Mouse (Mus musculus) hematopoietic stem cell, adult 5-6 weeks (primary cell): Measurements from ENCODE around the gene Eif3l. TPM values are rescaled to one million over a fixed set of nuclear protein-coding genes. Genes with fewer than 3 reads are reported as not detected.

Experiments used
- ATAC-seq, 2 experiments: fragments of 125-278 bp in 1 of 2; replicated peaks in 1 of 2; 2 replicates each; pipeline ENCODE4 v1.8.0; 2016 to 2017; ENCODE audit warnings: inconsistent platforms in 2 of 2, mild to moderate bottlenecking in 2 of 2, moderate number of reproducible peaks in 2 of 2, low read depth in 1 of 2, moderate TSS enrichment in 1 of 2; ENCODE audit not compliant: low FRiP score in 2 of 2, poor library complexity in 2 of 2, severe bottlenecking in 2 of 2, insufficient read depth in 1 of 2, low TSS enrichment in 1 of 2
- total RNA-seq: library from RNA; stranded (forward); fragments of 172-1452, 232-1000 nt; gene quantifications from 2 replicates; pipeline ENCODE4 v1.2.3, GENCODE M21; 2017

Eif3l gene
- total RNA-seq, 1 experiment from 2014 or later, result 224 TPM

DNA sequence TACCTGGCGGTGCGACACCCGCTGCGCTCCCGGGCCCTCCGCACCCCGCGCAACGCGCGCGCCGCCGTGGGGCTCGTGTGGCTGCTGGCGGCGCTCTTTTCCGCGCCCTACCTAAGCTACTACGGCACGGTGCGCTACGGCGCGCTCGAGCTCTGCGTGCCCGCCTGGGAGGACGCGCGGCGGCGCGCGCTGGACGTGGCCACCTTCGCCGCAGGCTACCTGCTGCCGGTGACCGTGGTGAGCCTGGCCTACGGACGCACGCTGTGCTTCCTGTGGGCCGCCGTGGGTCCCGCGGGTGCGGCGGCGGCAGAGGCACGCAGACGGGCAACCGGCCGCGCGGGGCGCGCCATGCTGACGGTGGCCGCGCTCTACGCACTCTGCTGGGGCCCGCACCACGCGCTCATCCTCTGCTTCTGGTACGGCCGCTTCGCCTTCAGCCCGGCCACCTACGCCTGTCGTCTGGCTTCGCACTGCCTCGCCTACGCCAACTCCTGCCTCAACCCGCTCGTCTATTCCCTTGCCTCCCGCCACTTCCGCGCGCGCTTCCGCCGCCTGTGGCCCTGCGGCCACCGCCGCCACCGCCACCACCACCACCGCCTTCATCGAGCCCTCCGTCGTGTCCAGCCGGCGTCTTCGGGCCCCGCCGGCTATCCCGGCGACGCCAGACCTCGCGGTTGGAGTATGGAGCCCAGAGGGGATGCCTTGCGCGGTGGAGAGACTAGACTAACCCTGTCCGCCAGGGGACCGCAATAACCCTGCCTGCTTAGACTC lies 32.1 kb upstream of the Eif3l start:
- no peak for ATAC-seq

DNA sequence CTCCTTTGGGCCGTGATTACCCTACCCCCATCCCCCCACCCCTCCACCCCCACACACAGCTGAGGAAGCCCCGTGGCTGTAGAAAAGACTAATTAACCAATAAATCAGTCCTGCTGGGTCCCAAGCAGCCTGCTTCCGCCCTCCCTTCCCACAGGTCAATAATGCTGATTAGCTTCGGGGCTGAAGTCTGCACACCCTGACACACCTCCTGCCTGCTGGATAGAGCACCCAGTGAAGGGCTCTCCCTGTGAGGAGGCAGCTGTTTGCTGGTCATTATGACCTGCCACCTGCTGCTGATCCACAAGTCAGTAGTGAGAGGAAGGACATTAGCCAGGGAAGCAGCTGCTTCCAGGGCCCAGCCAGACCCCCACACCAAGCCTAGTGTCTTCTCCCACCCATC lies 30.1 kb upstream of the Eif3l start:
- ATAC-seq, result no peak

DNA sequence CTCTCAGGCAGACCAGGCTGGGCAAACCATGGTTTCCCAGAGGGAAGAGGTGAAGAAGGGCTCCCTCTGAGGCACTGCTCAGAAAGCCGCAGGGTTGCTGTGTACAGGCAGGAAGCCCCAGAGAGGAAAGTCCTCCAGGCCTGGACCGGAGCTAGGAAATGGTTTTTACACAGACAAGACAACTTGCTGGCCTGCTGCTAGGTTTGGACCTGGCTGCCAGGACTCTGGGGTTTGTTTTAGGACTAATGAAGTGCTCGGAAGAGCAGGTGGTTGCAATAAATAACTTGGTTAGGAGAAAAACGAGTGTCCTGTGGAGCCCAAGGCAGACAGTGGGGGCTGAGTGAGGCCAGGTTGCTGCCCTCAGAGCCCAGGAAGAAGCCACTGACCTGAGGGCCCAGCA lies 26.8 kb upstream of the Eif3l start:
- ATAC-seq, result no peak

DNA sequence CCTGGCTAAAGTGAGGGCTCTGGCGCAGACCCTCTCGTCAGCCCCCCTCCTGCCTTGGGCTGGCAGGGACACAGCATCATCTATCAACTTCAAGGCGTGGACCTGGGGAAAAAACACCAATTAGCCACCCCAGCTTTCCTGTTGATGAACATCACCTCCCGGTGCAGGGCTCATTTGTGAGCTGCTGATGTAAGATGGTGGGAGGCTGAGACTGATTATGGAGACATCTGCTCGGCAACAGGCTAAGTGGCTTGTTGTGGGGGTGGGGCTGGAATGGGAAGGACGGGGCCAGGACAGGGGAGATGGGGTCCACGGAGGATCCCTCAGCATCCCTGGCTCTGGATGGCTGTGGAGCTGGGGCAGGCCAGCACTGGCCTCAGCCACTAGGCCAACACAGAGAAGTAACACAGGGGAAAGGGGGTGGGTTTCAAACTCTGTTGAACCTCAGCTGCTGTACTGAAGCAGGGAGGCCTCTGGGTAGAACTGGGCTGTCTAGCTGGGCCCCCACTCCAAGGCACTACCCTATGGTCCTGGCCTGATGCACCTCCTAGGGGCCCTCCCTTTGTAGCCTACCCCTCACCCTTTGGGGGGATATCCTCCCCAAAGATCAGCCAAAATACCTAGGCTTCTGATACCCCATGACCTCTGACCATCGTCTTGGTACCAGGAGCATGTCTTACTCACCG lies 24.7 kb upstream of the Eif3l start:
- ATAC-seq, result no peak

DNA sequence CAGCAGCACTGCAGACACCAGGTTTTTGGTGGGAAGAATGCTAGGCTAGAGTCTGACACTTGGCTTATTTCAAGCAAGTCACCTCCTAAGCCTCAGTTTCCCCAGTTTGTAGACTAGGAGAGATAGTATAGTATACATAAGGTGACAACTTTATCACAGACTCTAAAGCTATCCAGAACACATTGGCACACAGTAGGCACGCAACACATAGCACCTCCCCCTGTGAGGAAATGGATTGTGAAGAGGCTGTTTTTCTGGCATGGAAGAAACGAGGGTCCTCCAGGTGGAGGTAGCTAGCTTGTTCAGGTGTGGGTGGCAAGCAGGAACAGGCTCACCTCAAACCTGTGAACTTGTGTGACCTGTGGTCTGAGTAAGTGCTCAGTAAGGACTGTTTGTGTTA lies 24.0 kb upstream of the Eif3l start:
- ATAC-seq, result no peak

DNA sequence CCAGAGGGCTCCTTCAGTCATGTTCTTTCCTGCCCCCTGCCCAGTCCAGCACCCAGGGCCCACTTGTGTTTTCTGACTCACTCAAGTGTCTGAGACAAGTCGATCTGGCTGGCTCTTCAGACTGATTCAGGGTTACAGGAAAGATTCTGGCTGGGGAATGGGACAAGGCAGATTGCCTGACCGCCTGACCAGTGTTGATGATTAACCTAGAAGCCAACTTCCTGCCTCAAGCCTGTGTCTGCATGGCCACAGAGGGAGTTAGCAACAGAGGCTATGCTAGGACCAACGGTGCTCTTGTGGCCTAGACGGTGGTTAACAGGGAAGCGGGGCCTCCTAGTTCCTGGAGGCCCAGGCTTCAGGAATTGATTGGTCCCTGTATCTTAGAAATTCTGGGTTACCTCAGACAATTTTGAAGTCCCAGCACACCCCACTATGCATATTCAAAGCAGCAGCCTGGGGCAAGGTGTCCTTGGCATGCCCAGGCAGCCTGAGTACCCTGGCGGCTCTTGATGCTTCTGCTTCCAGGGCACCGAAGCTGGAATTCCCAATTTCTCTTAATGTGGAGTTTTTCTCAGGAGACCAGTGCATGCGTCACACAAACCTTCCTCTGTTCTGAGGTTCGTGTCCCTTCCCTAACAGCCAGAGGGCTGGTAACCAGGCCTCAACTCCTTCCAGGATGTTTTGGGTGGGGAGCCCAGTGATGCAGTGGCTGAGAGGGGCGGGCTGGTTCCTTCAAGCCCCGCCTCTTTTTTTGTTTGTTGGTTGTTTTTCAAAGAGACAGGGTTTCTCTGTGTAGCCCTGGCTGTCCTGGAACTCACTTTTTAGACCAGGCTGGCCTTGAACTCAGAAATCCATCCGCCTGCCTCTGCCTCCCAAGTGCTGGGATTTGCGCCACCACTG lies 23.3 kb upstream of the Eif3l start:
- ATAC-seq, result peak in 1 of 2 experiments; percentile 27; a peak in 1 of 4 replicates

DNA sequence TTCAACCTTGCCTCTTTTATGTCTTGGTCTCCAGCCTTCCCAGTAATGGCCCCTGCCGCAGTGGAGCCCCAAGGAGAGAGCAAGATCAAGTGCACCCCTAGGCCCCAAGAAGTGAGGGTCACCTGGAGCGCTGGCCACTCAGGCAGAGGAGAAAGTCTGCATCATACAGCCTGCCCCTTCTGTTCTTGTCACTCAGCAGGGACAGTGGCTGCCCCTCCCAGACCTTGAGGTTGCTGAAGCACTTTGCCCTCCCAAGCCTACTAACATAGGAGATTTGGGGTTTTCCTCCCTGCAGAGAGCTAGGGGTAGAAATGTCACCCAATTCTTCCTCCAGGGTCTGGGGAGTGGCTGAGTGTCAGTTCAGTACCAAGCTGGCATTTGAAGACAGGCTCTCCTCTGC lies 22.6 kb upstream of the Eif3l start:
- ATAC-seq, result no peak

DNA sequence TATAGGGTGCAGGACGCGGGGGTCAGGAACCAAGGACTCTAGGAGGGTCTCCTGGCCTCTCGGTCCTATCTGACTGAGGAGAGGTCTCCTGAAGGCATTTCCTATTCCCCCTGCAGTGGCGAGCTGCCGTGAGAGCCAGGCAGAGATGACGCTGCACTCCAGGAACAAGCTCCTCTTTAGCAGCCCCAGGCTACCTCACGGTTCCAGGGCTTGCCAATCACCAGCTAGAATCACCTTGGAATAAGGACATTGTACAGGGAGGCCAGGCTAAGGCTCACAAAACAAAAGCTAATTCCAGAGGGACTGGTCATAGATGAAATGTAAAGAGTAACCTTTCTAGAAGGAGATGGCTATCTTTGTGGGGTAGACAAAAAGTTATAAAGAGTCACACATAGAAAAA lies 18.4 kb upstream of the Eif3l start:
- no peak for ATAC-seq

DNA sequence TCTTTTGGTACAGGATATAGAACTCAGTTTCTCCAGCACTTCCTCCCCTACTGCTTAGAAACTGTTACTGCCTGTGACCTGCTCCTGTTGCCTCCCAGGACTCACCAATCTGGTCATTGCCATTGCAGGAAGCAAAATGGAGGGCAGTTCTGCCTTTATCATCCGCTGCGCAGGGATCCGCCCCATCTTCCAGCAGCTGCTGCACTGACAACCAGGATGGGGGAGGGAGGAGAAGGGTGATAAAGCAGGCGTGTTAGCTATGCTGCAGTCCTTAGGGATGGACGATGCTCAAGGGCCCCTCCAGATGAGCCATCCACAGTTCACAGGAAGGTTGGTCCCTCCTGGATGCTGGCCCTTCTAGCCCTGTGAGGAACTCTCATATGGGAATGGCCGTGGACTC lies 17.1 kb upstream of the Eif3l start:
- no peak for ATAC-seq

DNA sequence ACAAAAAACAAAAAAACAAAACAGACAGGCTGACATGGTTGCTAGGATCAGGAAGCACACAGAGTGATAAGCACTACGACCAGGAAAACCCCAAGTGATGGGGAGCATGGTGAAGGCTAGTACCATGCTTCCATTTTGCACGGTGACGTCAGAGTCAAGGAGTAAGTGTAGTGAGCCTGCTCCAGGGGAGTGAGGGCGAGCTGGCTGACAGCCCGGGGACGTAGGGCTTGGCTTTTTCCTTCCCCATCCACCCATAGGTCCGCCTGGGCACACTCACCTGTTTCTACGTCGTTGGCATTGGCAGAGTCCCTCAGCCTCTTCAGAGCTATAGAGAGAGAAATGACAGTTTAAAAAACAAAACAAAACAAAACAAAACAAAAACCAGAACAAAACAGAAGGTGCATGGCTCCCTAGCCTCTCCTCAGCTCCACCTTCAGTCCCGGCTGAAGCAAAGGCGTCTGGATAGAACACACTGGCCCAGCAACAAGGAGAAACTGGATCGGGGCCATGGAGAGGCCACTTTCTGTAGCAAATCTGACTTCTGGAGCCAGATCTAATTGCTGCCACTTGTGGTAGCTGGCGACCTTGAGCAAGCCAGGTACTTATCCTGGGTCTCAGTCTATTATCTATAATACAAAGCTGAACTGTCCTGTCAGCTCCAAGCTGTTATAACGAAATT lies 14.0 kb upstream of the Eif3l start:
- ATAC-seq, result no peak

DNA sequence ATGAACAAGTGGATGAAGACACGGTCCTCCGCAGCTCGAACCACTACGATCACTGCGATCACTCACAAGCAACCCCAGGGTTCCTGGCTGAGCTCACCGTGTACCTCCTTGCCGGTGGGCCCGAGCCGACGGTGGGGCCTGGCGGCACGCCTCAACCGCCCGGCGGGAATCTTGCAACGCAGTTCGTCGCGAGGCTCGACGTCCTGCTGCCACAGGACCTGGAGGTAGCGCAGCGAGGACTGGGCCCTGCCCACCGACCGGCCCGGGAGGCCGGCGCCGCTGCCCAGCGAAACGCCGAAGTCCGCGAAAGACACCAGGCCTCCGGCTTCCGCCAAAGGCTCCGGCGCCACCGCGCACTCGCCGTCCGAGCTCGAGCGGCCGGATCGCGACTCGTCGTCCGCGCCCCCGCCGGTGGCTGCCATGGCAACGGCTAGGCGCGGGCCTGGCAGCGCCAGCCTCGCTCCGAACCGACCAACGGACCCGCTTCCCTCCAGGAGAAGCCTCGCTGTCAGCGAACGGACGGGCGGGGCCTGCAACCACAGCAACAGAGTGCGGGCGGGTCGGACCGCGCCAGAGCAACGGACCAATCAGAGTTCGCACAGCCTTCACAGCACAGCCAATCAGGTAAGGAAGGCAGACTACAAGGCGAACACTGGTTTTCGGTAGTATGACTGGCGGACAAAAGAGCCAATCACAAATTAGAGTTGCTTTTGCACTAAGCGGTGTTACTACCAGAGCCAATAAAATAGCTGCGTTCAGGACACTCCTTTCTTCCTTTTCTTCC lies 12.4 kb upstream of the Eif3l start, which contains the start of gene Ankrd54:
Gene Ankrd54 (minus strand): TSS at position 518 of the 784 bp plus-strand sequence.
- ATAC-seq, result peak; percentile 97 to 99

DNA sequence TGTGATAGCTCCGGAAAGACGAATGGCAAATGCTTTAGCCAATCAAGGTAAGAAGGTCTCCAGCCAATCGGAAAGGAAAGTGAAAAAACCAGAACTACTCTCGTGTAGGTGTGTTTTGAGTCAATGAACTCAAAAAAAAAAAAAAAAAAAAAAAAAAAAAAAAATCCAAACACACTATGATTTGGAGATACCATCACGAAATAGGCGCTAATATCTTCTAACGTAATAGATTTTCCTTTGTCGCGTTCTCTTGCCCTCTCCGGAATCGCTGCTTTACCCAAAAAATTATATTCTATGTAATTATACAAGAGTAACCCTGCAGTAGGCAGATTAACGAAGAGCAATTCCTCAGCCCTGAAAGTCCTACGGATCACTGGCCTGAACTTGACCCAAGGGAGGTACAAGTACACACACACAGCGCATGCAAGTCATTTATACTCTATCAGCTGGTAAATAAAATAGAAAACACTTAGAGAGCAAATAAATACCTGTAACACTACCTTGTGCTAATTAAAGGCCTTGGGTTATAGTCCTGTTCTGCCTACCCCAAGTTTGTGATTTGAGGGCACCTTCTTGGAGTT lies 11.7 kb upstream of the Eif3l start:
- ATAC-seq, result no peak

DNA sequence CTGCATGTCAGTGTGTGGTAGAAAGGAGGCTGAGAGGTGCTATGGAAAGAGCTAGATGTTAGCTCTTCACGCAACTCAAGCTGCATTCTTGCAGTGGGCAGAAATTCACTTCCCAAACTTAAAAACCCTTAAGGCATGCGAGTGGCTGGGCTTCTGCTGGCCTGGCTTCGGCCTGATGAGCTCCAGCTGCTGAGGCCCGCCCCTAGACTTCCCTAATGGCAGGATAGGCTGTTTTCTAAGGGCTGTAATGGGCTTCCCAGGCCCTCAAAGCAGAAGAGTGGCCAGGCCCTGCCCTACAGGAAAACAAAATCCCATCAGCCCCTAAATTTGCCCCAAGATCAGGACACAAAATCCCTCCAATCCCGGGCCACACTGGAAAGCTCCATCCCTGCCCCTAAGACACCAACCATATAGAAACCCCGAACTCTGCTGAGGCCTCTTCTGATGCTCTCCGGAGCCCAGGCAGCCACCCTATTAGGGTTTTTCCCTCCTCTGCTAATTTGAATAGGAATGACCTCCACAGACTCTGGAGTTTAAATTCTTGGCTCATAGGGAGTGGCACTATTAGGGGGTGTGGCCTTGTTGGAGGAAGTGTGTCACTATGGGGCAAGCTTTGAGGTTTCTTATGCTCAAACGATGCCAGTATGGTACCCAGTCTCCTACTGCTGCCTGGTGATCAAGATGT lies 9.8 kb upstream of the Eif3l start:
- no peak for ATAC-seq

DNA sequence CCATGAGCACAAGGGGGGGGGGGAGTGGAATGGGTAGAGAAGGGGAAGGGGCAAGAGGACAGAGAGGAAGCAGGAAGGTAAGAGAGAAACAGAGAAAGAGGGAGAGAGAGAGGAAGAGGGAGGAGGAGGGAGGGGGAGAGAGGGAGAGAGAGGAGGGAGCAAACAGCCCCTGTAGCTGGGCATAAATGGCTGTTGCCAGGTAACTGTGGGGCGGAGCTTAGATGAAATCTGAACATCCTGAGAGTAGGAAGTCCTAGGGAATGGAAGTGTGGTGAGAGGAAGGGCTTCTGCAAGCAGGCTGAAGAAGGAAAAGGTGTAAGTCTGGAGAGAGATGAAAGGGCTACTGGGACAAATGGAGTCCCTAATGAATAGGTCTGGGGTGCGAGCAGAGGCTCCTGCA lies 8.7 kb upstream of the Eif3l start:
- no peak for ATAC-seq

DNA sequence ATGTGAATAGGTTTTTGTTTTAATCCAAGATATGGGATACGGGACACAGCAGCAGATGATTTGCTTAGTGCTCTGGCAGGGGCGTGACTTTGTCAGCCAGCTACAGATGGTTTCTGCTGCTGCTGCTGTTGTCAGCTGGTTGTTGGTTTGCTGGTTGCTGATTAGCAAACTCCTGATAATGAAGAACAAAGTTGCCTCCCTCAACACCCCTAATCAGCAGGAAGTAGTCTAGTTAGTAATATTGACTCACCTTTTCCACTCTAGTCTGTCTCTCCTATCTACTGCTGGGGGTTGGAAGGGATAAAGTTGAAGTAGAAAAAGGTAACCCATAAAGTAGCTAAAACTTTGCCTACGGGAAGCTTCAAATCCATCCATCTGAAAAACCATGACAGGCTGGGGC lies 7.3 kb upstream of the Eif3l start:
- no peak for ATAC-seq

DNA sequence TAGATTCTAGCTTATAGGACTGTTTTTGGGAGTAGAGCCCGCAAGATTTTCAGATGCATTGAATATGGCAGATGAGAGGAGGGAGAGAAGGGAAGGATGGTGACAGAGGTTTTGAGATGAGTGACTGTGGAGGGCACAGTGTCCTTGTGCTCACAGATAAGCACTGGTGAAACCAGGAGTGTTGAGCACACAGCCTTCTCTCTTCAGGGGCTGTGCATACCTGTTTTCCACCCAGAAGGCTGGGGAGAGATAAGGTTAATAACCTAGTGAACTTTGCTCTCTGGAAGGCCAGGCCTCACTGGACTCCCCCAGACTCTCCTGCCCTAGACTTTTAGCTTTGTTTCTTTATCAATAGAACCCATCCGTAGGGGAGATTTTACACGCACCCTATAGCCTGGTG lies 6.6 kb upstream of the Eif3l start:
- no peak for ATAC-seq
